Mouse (Mus musculus): Measurements from ENCODE around the gene Nme3. TPM values are rescaled to one million over a fixed set of nuclear protein-coding genes. Genes with fewer than 3 reads are reported as not detected.

Nme3 gene
- polyA plus RNA-seq, 1 experiment from 2014 or later, result 41.4 TPM

GRCm38 (mm10) chr17:24861785-24862184 lies 34.5 kb upstream of the Nme3 start:
- Histone ChIP-seq H3K27me3 (ENCODE audit: insufficient read depth, poor library complexity, severe bottlenecking) (no peaks in the 10 kb centered on the region), H3K9me3 (no peaks in the 10 kb centered on the region), H3K4me1 (no peaks in the 10 kb centered on the region), H3K27ac (no peak overlapping the region), H3K36me3 (peaks cover 51% of the 10 kb centered on the region), H3K4me3 (no peak overlapping the region)
- 87% methylated on average over 3 of the region's 3 CpGs for WGBS
- no peak for DNase-seq (ENCODE audit: low spot score)

DNA sequence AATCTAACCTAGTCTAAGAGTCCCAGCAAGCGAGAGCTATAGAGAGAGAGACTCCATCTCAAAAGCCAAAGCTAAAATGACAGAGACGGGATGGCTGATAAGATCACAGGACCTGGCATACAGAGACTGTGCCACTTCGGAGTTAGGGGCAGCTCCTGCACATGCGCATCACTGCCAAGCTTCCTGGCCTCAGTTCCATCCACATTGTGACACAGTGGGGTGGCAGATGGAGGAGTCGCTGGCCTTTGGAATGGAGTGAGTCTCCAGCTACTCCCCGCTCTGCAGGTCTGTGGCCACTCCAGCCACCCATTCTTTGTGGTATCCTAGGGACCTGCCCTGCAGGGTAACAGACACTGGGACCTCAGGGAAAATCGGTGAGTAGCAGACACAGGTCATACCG lies 30.5 kb upstream of the Nme3 start, which contains the start of gene Igfals:
Gene Igfals, plus strand, starts transcription at position 222 of the 400 bp plus-strand sequence.
- DNase-seq (ENCODE audit: low spot score), result no peak
- no peaks in the 10 kb centered on the region for H3K27me3 ChIP-seq (ENCODE audit: insufficient read depth, poor library complexity, severe bottlenecking)
- no peaks in the 10 kb centered on the region for H3K4me1 ChIP-seq
- no peaks in the 10 kb centered on the region for H3K9me3 ChIP-seq
- H3K36me3 ChIP-seq, result peaks cover 33% of the 10 kb centered on the region
- H3K4me3 ChIP-seq, result no peak within 1 kb of the TSS
- H3K27ac ChIP-seq, result no peak within 1 kb of the TSS
- 80% methylated on average over 8 of the region's 8 CpGs for WGBS

DNA sequence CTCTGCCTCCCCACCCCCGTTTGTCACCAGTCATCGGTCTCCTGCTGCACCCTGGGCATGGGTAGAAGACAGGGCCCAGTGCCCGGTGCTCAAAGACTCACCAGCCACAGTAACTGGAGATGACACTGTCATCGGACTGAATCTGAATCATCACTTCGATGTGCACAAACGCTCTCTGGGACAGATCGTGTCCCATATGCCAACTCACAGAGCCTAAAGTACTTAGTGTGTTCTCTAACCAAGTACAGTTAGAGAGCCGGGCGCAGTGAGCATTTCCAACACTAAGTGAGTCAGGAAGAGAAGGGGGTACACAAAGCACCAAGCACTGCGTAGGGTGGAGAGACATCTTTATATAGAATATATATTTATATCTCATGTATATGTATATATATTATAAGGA lies 28.4 kb upstream of the Nme3 start:
- Histone ChIP-seq H3K4me3 (no peak overlapping the region), H3K27ac (no peak overlapping the region), H3K27me3 (ENCODE audit: insufficient read depth, poor library complexity, severe bottlenecking) (no peaks in the 10 kb centered on the region), H3K9me3 (no peaks in the 10 kb centered on the region), H3K4me1 (no peaks in the 10 kb centered on the region), H3K36me3 (peaks cover 14% of the 10 kb centered on the region)
- WGBS, result 91% methylated on average over 10 of the region's 10 CpGs
- no peak for DNase-seq (ENCODE audit: low spot score)

GRCm38 (mm10) chr17:24873695-24874404 lies 22.4 kb upstream of the Nme3 start:
- Histone ChIP-seq H3K9me3 (no peaks in the 10 kb centered on the region), H3K27me3 (ENCODE audit: insufficient read depth, poor library complexity, severe bottlenecking) (no peaks in the 10 kb centered on the region), H3K4me1 (peaks cover 11% of the 10 kb centered on the region), H3K27ac (no peak overlapping the region), H3K36me3 (no peaks in the 10 kb centered on the region), H3K4me3 (no peak overlapping the region)
- no peak for DNase-seq (ENCODE audit: low spot score)
- WGBS, result 45% methylated on average over 4 of the region's 4 CpGs

DNA sequence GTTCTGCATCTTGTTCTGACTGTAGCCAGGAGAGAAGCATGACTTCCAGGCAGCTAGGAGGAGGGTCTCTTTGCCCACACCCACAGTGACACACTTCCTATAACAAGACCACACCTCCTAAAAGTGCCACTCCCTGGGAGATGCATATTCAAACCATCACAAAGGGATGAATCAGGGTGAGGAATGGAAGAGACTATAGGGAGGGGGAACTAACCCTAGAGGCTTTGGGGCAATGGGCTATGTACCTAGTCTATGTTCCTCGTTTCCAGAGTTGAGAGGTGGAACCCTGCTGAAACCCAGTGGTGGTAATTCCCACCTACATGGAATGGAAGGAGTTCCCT lies 21.9 kb upstream of the Nme3 start:
- H3K9me3 ChIP-seq, result no peaks in the 10 kb centered on the region
- 40% methylated on average over 1 of the region's 1 CpGs for WGBS
- no peak overlapping the region for H3K27ac ChIP-seq
- H3K4me3 ChIP-seq, result no peak overlapping the region
- DNase-seq (ENCODE audit: low spot score), result no peak
- H3K4me1 ChIP-seq, result peaks cover 11% of the 10 kb centered on the region
- no peaks in the 10 kb centered on the region for H3K36me3 ChIP-seq
- H3K27me3 ChIP-seq (ENCODE audit: insufficient read depth, poor library complexity, severe bottlenecking), result no peaks in the 10 kb centered on the region

DNA sequence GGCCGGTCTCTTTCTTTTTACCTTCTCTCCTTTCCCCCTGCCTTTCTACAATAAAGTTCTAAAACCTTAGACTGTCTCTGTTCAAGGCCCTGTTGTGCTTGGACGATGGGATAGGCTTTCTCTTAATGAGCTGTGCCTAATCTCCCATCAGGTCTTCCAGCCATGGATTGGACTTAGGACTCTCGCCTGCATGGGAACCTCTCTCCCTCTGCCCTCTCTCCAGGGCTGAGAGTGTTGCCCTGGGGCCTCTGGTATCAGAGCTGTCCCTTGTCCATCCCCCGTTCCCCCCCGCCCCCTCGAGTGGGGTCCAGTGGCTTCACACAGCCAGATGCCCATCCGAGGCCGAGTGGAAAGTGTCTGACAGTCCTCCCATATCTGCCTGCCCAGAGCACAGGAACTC lies 21.3 kb upstream of the Nme3 start:
- no peak for DNase-seq (ENCODE audit: low spot score)
- no peak overlapping the region for H3K27ac ChIP-seq
- WGBS, result 76% methylated on average over 8 of the region's 8 CpGs
- H3K4me1 ChIP-seq, result peaks cover 11% of the 10 kb centered on the region
- H3K4me3 ChIP-seq, result no peak overlapping the region
- no peaks in the 10 kb centered on the region for H3K27me3 ChIP-seq (ENCODE audit: insufficient read depth, poor library complexity, severe bottlenecking)
- H3K36me3 ChIP-seq, result no peaks in the 10 kb centered on the region
- H3K9me3 ChIP-seq, result no peaks in the 10 kb centered on the region

GRCm38 (mm10) chr17:24877336-24878116 lies 18.8 kb upstream of the Nme3 start:
- no peaks in the 10 kb centered on the region for H3K9me3 ChIP-seq
- H3K36me3 ChIP-seq, result peaks cover 6% of the 10 kb centered on the region; the same call in 1 of the 2 replicates
- peaks cover 23% of the 10 kb centered on the region for H3K4me1 ChIP-seq
- no peak for DNase-seq (ENCODE audit: low spot score)
- peak overlapping the region; percentile 48 for H3K27ac ChIP-seq
- H3K27me3 ChIP-seq (ENCODE audit: insufficient read depth, poor library complexity, severe bottlenecking), result no peaks in the 10 kb centered on the region
- WGBS, result 59% methylated on average over 10 of the region's 10 CpGs
- no peak overlapping the region for H3K4me3 ChIP-seq

- 39% methylated on average over 5 of the region's 5 CpGs for WGBS
- H3K4me1 ChIP-seq, result peaks cover 23% of the 10 kb centered on the region
- H3K4me3 ChIP-seq, result no peak overlapping the region
- peak overlapping the region; percentile 48 for H3K27ac ChIP-seq
- no peak for DNase-seq (ENCODE audit: low spot score)
- H3K27me3 ChIP-seq (ENCODE audit: insufficient read depth, poor library complexity, severe bottlenecking), result no peaks in the 10 kb centered on the region
- H3K36me3 ChIP-seq, result peaks cover 11% of the 10 kb centered on the region
- H3K9me3 ChIP-seq, result no peaks in the 10 kb centered on the region
These were observed 18.2 kb upstream of the Nme3 start for GRCm38 (mm10) chr17:24878117-24878397.

GRCm38 (mm10) chr17:24878531-24878930 lies 17.8 kb upstream of the Nme3 start:
- H3K9me3 ChIP-seq, result no peaks in the 10 kb centered on the region
- no peak overlapping the region for H3K4me3 ChIP-seq
- WGBS, result 82% methylated on average over 8 of the region's 8 CpGs
- H3K4me1 ChIP-seq, result peaks cover 23% of the 10 kb centered on the region
- peak overlapping the region; percentile 48; the same call in 1 of the 2 replicates for H3K27ac ChIP-seq
- no peaks in the 10 kb centered on the region for H3K27me3 ChIP-seq (ENCODE audit: insufficient read depth, poor library complexity, severe bottlenecking)
- no peak for DNase-seq (ENCODE audit: low spot score)
- peaks cover 16% of the 10 kb centered on the region for H3K36me3 ChIP-seq

- H3K4me3 ChIP-seq, result no peak overlapping the region
- H3K27ac ChIP-seq, result no peak overlapping the region
- H3K36me3 ChIP-seq, result peaks cover 31% of the 10 kb centered on the region
- H3K9me3 ChIP-seq, result no peaks in the 10 kb centered on the region
- peaks cover 38% of the 10 kb centered on the region for H3K4me1 ChIP-seq
- 39% methylated on average over 7 of the region's 7 CpGs for WGBS
- no peaks in the 10 kb centered on the region for H3K27me3 ChIP-seq (ENCODE audit: insufficient read depth, poor library complexity, severe bottlenecking)
- DNase-seq (ENCODE audit: low spot score), result no peak
These were observed 14.4 kb upstream of the Nme3 start for GRCm38 (mm10) chr17:24881738-24882440.

GRCm38 (mm10) chr17:24884391-24884790 lies 11.9 kb upstream of the Nme3 start:
- no peak for DNase-seq (ENCODE audit: low spot score)
- no peak overlapping the region for H3K4me3 ChIP-seq
- no peaks in the 10 kb centered on the region for H3K27me3 ChIP-seq (ENCODE audit: insufficient read depth, poor library complexity, severe bottlenecking)
- H3K9me3 ChIP-seq, result no peaks in the 10 kb centered on the region
- peaks cover 40% of the 10 kb centered on the region for H3K36me3 ChIP-seq
- H3K4me1 ChIP-seq, result peaks cover 42% of the 10 kb centered on the region
- 76% methylated on average over 6 of the region's 6 CpGs for WGBS
- H3K27ac ChIP-seq, result no peak overlapping the region

GRCm38 (mm10) chr17:24885356-24886133 lies 10.8 kb upstream of the Nme3 start:
- no peak for DNase-seq (ENCODE audit: low spot score)
- Histone ChIP-seq H3K27ac (peak overlapping the region; percentile 70), H3K9me3 (no peaks in the 10 kb centered on the region), H3K4me3 (peak overlapping the region; percentile 87), H3K36me3 (peaks cover 50% of the 10 kb centered on the region), H3K4me1 (peaks cover 42% of the 10 kb centered on the region), H3K27me3 (ENCODE audit: insufficient read depth, poor library complexity, severe bottlenecking) (no peaks in the 10 kb centered on the region)
- 23% methylated on average over 22 of the region's 22 CpGs for WGBS

All from heart, embryonic 10.5 days (tissue).